Mouse (Mus musculus): ENCODE data around the gene Ccdc106.
"Not testable (repeated sequence)": the region's sequence is repeated elsewhere in the genome, so short reads cannot be mapped to it uniquely, and the experiment has no call there.

Gene Ccdc106

DNA sequence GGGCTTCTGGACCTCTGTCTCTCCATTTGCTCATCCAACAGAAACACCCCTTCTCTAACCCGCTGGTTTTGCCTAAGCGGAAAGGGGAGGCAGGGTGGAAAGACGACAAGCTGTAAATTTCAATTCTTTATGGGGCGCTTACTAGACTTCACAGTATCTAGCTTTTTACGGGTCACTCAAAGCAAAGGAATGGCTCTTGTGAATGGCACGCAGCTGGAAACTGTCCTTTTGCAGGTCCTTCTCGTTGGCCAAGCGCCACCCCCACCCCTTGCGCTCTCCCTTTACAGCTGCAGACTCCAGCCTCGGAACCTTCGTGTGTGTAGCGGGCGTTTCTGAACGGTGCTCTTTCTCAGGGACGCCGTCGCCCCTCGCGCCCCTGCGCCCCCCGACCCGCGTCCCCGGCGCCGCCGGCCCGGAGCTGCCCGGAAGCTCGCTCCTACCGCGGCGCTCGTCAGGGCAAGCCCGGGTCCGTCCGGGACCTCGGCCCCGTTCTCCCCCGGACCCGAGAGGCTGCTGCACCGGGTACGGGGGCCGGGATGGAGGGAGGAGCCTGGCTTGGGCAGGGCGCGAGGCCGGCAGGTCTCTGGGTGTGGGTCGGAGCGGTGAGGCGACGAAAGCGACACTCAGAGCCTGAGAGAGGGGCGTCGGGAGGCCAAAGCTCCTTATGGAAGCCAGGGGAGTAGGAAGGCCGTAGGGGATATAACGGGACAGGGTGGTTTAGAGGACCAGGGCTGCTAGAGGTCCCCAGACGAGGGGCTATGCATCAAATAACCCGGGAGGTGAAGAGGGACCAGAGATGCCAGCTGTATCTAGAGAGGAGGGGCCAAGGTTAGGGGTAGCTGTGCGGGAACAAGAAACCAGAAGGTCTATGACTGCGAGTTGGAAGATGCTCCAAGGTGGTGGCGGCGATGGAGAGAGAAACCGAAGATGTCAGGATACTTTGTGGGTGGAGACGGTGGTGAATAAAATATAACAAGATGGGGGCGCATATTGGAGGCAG lies 31.1 kb downstream of the Ccdc106 start, which contains the start of gene Zfp580:
Gene Zfp580, plus strand, starts transcription at position 346 of the 1,000 bp plus-strand sequence.
- peak; percentile 71 to 75 for DNase-seq (ENCODE audit: low spot score in 2 of 2)

DNA sequence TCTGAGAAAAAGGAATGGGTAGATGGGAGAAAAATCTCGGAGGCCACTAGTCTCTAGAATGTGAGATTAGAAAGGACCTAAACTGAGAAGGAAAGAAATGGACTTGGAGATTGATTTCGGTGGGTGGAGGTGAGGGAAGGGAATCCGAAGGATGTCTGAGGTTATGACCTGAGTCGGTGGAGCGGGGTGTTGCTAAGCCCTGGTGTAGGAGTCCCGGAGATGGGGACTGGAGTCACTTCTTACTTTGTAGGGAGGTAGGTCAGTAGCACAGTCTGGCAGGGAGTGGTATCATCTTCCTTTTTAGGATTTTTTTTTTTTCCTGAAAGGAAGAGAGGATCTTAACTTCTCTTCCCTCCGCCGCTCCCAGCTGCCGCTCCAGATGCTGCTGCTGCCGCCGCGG lies 32.1 kb downstream of the Ccdc106 start:
- DNase-seq (ENCODE audit: low spot score in 2 of 2), result no peak

DNA sequence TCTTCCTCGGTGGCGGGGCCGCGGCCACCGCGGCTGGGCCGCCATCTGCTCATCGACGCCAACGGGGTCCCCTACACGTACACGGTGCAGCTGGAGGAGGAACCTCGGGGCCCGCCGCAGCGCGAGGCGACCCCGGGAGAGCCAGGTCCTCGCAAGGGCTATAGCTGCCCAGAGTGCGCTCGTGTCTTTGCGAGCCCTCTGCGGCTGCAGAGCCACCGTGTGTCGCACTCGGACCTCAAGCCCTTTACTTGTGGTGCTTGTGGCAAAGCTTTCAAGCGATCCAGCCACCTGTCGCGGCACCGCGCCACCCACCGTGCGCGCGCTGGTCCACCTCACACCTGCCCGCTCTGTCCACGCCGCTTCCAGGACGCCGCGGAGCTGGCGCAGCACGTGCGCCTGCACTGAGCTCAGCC lies 32.6 kb downstream of the Ccdc106 start:
- no peak for DNase-seq (ENCODE audit: low spot score in 2 of 2)

DNA sequence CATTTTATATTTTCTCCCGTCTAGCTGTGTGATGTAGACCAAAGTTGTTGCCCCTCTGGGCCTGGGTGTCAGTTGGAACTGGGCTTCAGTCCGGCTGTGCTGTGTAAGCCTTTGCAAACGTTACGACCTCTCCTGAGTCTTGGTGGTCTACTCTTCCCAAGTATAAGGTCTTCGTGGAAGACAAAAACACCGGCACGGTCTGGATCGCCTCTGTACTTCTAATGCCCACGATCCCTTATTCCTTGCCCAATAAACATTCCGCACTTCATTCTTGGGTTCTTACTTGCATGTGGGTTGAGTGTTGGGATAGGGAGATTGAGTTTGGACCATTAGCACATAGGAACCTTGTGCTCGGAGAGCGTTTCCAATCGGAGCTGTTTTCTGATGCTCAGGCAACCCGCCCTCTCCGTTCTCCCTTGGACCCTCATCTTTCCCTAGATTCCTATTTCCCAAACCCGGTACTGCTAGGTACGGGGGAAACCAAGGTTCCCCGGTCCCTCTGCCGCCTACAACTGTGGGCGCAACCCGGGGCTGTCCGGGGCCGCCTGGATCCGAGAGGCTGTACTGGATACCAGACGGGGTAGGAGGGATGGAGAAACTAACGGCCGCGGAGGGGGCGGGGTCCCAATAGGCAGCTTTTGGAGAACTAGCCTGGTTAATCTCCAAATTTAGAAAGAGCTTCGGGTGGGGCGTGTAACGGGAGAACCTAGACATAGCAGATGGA lies 33.3 kb downstream of the Ccdc106 start:
- DNase-seq (ENCODE audit: low spot score in 2 of 2), result no peak

DNA sequence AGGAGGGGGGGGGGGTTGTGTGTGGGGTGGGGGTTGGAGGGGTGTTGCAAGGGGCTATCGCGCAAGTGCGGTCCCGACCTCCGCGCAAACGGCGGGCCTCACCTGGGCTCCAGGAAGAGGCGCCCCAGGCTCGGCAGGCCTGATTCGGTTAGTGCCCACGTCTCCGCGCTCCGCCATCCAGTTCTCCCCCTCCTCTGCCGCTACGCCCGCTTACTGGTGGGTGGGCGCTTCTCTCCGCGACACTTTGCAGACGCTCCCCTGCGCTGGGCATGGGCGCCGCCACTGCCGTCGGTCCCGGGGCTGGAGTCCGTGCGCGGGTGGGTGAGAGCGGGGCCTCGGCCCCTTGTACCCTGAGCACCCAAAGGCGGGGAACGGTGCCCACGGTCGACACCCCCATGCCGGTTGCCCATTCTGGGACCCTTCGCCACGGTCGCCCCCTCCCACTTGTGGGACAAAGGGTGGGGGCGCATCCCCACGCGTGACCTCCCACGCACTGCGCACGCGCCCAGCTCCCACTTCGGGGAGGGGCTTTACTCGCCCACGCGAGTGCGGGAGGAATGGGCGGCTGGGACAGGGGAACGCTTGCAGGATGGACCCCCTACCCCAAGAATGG lies 36.4 kb downstream of the Ccdc106 start:
- DNase-seq (ENCODE audit: low spot score in 2 of 2), result no peak

DNA sequence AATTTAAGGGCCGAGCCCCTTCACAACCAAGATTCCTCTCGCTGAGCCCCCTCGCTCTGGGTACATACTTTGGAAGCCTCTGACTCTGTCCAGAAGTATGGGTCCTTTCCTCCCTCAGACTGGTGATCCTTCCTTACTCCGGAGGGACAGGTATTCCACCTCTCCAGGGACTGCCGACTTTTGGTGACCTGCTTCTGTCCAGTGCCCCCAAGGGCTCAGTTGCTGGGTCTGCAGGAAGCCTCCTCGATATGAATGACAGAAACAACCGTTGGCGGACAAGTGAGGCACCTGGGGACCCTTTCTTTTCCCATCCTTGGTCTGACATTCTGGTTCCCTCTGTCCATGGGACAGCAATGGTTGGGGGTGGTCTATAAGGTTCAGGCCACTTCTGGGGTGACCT lies 37.0 kb downstream of the Ccdc106 start:
- no peak for DNase-seq (ENCODE audit: low spot score in 2 of 2)

DNA sequence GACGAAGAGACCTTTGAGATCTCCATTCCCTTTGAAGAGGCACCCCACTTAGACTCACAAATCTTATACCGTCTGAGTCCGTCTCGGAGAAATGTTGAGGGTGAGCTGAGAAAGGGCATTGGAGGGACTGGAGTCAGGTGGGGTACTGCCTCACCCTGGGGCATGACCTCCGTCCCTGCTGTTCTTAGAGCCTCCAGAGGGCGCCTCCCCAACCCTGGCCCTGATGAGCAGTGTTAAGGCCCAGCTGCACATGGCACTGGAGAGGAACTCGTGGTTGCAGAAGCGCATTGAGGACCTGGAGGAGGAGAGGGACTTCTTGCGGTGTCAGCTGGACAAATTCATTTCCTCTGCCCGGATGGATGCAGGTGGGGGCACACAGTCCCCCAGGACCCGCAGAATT lies 37.5 kb downstream of the Ccdc106 start:
- no peak for DNase-seq (ENCODE audit: low spot score in 2 of 2)

DNA sequence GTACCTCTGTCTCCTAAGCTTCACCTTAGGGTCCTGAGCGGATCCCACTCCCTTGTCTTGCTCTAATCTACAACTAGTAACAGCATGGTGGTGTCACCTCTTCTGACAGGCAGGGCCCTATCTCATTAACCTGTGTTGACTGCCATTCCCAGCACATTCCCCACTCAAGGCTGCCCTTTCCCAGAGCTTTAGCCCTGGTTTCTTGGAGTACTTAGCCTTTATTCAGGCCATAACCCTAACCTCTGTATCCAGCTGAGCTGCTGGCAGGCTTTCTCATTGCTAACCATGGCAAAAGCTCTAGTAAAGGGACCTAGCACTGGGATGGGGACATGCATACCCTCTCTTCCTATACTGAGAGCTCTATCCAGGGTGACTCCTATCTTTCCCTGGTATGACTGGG lies 38.3 kb downstream of the Ccdc106 start:
- no peak for DNase-seq (ENCODE audit: low spot score in 2 of 2)

DNA sequence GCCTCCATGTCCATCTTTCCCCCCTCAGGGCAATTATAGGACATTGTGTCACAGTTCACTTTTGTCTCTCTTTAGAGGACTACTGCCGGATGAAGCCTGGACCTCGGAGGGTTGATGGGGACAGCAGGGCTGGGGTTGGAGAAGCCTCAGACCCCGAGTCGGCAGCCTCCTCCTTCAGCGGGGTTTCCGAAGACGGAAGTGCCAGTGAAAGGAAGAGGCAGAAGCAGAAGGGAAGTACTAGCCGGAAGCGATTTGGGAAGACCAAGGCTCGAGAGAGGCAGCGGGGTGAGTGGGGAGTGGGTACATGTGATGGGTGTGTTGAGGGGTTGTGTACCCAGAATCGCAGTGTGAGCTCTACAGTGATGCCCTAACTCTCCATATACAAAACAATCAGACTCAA lies 39.1 kb downstream of the Ccdc106 start:
- no peak for DNase-seq (ENCODE audit: low spot score in 2 of 2)

DNA sequence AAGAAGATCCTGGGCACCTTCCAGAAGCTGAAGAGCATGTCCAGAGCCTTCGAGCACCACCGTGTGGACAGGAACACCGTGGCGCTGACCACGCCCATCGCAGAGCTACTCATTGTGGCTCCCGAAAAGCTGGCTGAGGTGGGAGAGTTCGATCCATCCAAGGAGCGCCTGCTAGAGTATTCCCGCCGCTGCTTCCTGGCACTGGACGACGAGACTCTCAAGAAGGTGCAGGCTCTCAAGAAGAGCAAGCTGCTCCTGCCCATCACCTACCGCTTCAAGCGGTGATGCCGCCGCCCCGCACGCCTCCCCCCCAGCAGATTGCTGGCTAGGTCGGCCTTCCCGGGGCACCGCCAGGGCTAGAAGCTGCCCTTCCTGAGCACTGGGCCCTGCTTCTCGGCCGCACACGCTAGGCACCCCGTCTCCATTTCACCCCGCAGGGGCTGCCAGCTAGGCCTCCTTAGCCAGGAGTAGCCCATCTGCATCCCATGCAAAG lies 39.9 kb downstream of the Ccdc106 start:
- peak; percentile 59 to 64 for DNase-seq (ENCODE audit: low spot score in 2 of 2)

DNA sequence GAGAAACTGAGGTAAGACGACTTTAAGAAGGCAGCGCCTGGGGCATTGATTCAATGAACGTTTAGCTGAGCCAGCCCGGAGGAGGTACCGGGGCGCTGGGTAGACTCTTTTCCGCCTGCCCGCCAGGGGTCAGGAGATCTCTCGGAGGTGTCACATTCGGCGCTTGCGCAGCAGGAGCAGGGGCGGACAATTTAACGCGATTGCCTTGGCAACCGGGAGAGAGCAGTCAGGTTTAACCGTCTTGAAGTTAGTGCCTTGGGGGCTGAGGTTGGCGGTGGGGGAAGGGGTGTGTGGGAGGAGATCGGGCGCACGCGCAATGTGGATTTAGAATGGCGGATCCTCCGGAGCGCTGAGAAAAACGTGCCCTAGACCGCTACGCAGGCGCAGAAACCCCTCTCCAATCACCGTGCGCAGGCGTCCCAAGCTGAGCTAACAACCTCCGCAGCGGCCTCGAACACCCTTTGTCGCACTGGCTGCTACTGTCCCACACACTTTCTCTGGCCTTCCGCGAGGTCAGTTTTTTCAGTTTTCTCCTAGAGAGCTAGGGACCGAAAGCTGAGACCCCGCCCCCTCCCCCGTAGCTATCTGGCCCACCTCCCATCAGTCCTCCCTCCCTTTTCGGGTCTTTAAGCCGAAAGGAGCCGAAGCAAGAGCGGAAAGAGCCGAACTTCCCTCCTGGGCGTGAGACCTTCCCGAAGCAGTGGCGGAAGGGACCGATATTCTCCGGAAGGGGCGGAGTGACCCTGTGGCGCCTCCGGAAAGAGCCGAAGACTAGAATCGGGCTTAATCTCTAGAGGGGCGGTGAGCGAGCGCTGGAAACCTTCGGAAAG lies 40.8 kb downstream of the Ccdc106 start:
- peak; percentile 99 to 100 for DNase-seq (ENCODE audit: low spot score in 2 of 2)

DNA sequence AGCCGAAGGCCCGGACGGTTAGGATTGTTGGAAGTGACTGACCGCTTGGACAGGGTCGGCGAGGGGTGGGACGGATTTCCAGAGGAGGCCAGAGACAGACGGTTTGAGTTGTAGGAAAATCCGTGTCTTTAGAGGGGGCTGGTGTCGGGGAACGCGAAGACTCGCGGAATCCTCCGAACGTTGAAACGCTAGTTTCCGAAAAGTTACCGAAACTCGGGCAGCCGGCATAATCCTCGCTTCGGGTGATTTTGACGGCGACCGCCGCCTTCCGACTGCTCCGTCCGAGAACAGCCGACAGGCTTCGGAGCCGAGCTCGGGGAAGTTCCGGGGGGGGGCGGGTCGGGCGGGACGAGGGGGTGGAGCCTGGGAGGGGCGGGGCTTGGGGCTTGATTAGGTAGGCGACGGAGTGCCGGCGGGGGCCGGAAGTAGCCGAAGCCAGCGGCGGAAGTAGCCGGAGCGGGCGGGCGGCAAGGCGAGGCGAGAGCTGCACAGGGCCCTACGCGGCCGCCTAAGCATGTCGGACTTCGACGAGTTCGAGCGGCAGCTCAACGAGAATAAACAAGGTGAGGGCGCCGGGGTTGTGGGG lies 41.5 kb downstream of the Ccdc106 start, which contains the start of gene U2af2:
Gene U2af2, plus strand, starts transcription at position 370 of the 586 bp plus-strand sequence.
- peak; percentile 81 to 84 for DNase-seq (ENCODE audit: low spot score in 2 of 2)

DNA sequence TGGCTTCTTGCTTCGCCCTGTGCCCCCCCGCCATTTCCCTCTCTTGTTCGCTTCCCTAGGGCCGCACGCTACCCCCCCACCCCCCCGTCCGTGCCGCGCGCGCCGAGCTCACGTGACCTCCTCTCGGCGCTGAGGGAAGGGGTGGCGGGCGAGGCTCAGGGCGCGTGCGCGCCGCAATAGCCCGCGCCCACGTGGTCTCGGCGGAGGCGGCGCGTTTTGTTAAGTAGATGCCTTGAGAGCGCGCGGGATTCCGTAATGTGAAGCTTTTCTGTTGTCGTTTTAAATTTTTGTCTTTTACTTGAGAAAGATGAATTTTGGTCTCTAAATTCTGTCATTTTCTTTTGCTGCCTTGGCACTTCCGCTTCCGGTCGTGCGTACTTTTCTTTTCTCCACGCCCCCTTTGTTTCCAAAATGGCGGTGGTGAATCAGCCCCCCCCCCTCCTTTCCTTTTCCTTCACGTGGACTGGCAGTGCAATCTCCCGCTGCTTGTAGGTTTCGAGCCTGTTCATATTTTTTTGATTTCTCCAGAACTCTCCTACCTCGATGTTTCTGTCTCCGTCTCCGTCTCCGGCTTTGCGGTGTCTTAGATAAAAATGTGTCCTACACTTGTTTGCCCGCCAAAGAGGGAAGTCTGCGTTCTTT lies 42.1 kb downstream of the Ccdc106 start:
- peak in 1 of 2 experiments; percentile 50 for DNase-seq (ENCODE audit: low spot score in 2 of 2)

DNA sequence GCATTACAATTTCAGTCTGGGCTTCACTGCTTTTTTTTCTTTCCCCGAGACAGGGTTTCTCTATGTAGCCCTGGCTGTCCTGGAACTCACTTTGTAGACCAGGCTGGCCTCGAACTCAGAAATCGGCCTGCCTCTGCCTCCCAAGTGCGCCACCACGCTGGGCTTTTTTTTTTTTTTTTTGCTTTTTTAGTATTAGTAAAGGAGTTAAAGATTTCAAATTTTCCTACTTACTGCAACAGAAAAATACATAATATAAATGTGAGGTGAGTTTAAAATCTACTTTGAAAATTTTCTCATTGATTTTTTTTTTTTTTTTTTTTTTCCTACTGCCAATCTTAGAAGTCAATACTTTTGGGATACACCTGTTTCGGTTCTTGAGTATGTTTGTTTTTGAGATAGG lies 44.5 kb downstream of the Ccdc106 start:
- DNase-seq (ENCODE audit: low spot score in 2 of 2), result no peak

DNA sequence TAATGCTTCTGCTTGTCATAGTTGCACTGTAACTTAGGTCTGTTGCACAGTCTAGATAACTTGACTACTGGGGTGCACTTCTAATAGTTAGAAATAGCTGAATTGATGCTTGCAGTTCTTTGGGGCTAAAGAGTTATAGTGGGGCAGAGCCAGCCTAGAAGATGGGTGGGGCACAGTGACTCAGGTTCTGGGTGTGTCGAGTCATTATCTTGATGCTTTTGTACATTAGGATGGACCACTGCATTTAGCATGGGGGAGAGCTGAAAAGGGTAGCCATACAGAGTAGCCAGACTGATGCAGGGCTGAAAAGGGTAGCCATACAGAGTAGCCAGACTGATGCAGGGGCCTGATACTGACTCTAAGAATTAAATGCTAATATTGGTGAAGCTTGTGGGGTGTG lies 53.2 kb downstream of the Ccdc106 start:
- DNase-seq (ENCODE audit: low spot score in 2 of 2), result no peak

DNA sequence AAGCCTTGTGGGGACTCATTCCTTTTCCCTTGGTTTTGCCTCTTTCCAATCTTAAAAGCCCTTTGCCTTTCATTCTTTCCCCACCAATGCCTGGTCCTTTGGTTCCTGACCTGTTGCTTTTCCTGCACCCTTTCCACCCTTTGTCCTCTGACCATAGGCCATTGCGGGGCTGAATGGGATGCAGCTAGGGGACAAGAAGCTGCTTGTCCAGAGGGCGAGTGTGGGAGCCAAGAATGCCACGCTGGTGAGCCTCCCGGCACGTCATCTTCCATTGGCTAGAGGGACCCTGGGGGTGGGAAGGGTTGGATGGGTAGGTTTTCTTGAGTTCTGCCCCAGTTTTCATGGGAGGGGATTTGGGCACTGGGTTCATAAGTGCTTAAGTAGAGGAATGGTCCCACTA lies 54.6 kb downstream of the Ccdc106 start:
- DNase-seq (ENCODE audit: low spot score in 2 of 2), result no peak

DNA sequence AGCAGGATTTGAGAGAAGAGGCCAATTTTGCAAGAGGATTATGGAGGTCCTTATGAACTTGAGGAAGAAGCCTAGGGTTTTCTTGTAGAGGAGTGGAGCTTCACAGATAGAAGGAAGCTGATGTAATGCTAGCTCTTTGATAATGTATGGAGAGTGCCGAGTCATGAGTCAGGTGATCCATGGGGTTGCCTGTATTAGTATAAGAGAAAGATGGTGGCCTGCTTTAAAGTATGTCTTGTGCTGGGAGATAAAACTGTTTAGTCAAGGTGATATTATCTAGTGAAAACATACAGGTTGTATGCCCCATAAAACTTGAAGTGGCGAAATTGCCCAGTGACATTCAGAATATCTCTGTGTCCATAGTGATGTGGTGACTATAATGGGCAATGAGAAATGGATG lies 56.6 kb downstream of the Ccdc106 start:
- DNase-seq (ENCODE audit: low spot score in 2 of 2), result no peak

DNA sequence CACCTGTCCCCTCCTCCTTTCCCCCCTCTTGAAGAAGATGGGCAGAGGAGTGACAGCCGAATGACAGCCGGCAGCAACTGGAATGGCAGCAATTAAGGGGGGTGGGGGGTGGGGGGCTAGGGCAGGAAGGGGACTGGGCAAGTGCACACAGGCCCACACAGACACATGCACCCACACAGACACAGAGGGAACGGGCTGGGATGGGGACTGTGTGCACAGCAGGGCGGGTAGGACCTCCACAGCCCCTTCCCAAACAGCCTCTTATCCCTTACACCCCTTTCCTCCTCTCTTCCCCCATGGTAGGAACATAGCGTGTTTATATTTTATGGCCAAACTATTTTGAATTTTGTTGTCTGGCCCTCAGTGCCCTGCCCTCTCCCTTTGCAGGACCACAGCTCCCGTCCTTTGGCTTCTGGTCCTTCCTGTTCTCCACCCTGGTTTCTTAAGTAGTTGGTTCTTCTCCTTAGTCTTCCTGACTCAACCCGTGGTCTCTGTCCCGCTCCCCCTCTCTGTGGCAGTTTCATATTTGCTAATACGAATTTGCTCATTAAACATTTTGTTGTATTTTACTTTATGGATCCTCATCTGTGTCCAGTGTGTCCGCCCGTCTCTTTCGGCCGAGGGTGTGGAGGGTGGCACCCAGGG lies 59.1 kb downstream of the Ccdc106 start:
- not testable (repeated sequence) for DNase-seq (ENCODE audit: low spot score in 2 of 2)

DNA sequence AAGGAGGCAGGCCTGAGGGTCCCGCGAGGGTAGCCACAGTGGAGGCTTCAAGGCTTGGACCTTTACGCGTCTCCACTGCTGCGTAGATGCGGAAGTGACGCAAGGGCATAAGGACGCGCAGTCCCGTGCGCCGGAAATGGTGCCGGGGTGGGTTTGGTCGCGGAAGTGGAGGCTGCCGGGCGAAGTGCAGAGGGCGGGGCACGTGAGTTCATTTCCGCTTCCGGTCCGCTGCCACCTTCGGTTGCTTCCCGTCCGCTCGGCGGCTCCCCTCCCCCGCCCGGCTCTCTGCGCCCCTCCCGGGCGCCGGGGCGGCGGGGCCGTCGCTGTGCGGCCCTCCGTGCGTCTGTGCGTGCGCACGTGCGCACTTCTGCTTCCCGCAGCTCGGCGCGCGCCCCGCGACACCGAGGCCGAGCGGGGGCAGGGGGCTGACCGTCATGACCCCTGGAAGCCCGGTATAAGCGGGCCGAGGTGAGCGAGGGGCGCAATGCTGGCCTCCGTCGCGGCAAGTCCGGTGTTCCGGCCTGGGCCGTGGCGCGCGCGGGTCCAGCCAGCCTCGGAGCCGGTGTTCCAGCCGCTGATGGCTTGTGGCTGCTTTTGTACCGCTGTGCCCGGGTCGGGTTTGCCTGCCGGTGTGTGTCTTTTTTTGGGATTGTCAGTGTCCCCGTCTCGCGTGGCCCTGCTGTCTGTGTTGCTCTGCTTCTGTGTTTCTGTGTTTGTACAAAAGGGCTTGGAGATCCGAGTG lies 59.8 kb downstream of the Ccdc106 start, which contains the start of gene Epn1:
Gene Epn1, plus strand, starts transcription at position 226 of the 742 bp plus-strand sequence.
- peak; percentile 90 to 97 for DNase-seq (ENCODE audit: low spot score in 2 of 2)
